Mouse (Mus musculus) urinary bladder, adult 18-20 months (tissue): ENCODE measurements around the gene Hdac1.
A peak's percentile ranks its signal among the peaks of the same experiment; 100 is the strongest.

ENCODE experiments used
- DNase-seq, 2 experiments: peaks; one replicate each; pipeline ENCODE4 v3.0.0; 2022; ENCODE audit warnings: low spot score in 2 of 2, mixed read lengths in 2 of 2

Gene Hdac1

GRCm38 (mm10) chr4:129511413-129512096, 31.0 kb downstream of the Hdac1 start:
- no peak for DNase-seq

DNA sequence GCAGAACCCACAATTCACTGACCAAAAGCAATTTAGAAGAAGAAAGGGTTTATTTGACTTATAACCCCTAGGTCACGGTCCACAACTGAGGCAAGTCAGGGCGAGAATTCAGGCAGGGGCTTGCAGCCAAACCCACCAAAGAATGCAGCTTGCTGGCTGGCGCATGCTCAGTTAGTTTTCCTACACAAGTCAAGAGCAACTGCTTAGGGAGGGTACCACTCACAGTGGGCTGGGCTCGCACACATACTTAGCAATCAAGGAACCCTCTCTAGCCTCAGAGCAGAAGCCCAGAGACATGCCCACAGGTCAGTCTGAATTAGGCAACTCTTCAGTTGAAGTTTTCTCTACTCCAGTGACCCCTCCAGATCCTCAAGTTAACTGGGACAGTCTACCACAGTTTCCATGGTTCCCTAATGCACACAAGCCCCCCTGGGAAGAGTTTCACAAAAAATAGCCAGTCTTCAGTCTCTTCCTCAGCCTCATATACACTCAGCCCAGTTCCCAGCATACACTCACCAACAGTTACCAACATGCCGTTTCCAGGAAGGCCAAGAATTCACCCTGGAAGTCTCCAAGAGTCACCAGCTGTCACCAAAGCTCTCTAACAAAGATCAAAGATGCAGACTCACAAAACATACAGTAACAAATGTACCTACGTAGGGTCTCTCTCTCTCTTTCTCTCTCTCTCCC, 31.6 kb downstream of the Hdac1 start:
- no peak for DNase-seq

GRCm38 (mm10) chr4:129509650-129510049, 32.9 kb downstream of the Hdac1 start:
- DNase-seq, result no peak

DNA sequence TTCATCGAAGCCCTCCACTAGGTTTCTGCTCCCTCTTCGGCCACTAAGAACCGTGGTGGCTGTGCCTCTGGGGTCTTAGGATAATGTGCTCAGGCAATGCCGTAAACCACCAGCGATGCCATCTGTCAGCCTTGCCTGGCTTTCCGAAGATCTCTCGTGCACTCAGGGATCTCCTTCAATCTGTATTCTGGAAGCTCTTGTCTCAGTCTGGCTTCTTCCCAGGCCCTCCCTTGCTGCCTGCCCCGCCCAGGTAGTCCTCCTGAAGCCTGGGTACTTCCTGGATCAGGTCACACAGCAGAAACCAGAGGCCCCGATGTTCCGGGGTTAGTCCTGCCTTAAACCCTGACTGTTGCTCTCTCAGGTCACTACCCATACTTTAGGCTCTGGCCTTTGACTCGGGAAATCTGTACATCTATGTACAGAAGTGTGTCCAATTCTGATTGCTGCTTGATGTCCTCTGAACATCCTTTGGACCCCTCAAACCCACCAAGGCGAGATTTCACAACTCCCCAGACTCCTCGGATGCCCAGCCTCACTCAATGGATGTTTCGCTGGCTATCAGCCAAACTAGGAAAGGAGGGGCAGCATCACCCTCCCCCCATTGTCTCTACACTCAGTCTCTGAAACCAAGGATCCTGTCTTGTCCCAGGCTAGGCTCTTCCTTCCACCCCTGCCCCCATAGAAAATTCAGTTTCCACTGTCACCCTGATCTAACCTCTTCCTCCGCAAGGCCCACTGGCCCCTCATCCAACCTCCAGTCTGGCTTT, 33.5 kb downstream of the Hdac1 start:
- no peak for DNase-seq

DNA sequence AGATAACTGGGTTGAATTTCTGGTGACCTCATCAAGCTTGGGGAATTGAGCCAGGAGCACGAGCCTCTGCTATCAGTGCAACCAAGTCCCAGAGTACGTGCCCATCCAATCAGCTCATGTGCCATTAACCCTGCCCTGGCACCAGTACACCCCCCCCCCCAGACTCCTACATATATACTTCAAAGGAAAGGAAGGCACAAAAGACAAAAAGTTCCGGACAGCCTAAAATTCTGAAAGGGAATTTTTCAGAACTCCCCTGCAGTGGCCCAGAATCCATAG, 34.3 kb downstream of the Hdac1 start:
- DNase-seq, result no peak

DNA sequence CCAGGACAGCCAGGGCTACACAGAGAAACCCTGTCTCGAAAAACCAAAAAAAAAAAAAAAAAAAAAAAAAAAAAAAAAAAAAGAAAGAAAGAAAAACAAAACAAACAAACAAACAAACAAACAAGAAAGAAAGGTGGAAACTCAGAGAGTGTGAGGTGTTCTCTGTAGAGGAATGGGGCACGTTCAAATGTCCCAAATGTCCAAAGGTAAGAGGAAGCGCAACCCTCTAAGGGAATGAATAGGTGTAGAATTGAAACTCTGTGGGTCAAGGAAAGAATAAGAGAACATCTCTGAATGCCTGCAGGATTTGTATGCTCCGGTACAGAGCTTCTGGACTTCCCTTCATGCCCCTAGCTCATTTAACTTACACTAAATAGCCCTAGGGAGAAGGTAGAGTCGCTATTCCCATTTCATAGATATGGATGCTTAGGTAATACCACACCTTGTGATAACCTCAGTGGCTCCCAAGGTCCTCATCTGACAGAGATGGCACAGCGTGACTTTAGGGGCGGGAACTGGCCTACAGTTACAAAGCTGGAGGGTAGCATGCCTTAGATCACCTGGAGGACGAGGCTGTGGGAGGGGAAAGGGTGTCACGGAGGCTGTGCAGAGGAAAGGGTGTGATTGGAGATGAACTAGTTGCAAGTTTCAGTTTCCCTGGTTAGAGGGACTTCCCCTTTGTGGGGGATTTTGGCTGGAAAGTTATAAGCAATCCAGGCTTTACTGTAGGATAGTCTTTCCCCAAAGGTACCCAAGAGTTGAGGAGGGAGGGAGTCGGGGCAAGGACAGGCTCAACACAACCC, 34.9 kb downstream of the Hdac1 start:
- no peak for DNase-seq

- DNase-seq, result no peak
Measured at GRCm38 (mm10) chr4:129505511-129505910, 37.0 kb downstream of the Hdac1 start.

DNA sequence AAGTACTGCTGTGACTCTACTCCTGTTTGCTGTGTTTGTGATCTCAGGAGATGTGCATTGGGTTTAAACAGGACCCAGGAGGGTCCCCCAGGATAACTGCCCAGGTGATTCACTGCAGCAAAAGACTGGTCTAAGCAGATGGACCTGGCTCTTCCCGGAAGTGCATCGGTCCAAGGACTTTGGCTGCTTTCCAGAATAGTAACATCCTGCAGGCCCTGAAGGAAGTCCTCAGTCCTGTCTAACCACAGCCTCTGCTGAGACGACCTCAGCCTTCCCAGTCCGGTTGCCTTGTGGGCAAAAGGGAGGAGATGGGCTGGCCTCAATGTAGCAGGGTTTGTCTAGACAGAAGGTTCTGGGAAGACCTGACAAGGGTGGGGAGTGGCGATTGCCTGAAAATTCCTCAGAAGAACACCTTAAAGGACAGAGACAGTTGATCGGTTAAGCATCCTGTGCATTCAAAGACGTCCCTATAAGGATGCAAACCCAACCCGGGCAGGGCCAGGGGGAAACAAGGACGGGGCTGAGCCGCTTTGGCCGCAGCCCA, 39.5 kb downstream of the Hdac1 start:
- DNase-seq, result no peak

- DNase-seq, result no peak
Measured at GRCm38 (mm10) chr4:129502327-129502888, 40.1 kb downstream of the Hdac1 start.

DNA sequence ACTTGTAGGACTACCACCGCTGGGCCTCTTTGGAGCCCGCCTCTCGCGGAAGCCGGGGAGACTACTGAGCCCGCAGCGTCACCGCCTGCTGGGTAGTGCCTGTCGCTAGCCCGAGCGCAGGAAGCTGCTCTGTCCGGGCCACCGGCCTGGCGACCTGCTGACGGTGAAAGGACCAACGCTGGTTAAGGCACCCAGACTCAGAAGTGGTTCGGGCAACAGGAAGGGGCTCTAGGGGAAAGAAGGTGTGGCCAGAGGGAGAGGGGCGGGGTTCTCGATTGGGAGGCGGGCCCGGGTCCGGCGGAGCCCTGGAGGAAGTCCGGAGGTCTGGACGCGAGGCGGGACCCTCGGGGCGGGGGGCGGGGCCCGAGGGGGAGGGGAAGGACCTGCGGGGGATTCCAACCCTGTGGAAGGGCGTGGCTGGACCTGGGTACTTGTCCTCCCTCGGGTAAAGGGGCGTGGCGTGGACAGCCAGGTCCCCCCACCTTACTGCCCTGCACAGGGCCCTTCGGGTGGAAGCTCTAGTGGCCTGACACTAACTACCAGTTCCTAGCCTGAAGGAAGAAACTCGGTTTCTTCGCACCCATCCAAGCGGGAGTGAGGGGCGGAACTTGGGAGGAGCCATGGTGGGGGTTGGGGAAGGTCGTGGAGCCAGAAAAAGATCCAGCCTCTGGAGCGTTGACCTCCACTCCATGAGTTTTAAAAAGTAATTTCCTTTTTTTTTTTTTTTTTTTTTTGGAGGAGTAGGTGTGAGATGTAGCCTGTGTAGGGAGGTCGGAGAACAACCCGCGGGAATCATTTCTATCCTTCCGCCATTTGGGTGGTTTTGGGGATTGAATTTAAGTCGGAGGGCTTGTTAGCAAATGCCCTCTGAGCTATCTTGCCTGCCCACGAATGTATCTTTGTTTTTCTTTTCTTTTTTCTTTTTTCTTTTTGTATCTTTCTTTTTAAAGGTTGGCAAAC, 41.6 kb downstream of the Hdac1 start:
- DNase-seq, result peak; percentile 88 to 92

GRCm38 (mm10) chr4:129500017-129500416, 42.5 kb downstream of the Hdac1 start:
- no peak for DNase-seq

DNA sequence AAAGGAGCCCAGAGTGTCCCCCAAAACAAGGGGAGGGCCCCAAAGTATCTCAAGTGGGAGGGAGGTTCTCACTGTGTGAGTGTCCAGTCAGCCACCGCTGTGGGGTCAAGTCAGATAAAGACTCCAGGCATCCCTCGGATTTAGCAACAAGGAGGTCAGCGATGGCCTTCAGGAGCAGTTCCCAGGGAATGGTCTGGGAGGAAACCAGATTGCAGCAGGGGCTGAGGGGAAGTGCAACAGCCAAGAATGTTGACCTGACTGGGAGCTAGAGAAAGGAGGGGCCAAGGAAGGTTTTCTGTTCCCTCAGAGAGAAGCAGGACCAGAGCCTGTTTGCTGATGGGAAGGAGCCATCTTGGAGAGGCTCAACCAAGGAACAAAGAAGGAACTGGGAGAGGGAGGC, 43.6 kb downstream of the Hdac1 start:
- DNase-seq, result no peak

- no peak for DNase-seq
Measured at GRCm38 (mm10) chr4:129496631-129497030, 45.9 kb downstream of the Hdac1 start.

DNA sequence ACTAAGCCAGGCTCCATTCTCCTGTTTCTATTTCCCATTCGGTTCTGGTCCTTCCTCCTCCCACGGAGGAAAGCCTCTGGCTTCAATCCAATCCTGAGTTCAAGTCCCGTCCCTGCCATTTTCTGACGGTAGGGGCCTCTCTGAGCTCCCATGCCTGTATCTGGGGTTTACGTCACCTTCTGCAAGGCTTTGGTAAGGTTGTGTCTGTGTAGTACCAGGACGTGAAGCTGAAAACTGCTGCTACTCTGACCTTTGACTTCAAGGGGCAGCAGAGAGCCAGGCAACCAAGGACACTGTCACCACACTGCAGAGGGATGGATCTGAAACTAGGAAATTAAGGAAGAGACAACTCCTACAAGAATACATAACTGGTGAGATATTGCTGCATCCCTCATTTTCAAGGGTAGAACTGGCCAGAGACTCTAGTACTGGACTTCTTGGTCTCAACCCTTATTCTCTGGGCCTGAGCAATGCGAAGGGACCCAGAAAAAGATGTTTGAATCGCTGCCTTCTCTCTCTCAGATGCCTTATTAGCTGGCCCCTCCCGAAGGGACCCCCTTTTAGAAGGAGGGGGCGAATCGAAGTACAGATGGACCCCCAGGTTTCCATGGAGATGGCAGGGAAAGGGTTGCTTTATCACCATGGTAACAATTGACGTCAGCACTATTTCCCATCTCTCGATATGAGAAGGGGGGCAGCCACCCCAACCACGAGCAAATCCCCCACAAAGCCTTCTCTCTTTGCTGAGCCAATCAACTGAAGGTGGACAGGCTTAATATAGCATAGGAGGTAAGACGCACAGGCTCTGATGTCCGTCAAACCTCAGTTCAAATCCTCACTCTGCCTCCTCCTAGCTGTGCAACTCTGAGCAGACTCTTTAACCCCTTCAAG, 46.6 kb downstream of the Hdac1 start:
- DNase-seq, result no peak

DNA sequence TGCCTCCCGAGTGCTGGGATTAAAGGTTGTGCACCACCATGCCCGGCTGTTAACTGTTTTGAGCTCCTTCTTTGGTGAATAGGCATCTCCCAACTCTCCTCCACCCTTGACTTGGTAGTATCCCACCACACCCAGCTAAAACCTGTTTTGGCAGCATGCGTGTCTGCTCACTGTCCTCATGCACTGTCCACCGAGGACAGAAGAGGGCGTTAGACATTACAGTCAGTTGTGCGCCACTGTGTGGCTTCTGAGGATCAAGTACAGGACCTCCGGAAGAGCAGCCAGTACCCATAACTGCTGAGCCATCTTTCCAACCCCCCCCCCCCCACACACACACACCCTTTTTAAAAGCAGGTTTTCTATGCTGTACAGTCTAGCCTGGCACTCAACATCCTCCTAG, 47.8 kb downstream of the Hdac1 start:
- DNase-seq, result no peak

DNA sequence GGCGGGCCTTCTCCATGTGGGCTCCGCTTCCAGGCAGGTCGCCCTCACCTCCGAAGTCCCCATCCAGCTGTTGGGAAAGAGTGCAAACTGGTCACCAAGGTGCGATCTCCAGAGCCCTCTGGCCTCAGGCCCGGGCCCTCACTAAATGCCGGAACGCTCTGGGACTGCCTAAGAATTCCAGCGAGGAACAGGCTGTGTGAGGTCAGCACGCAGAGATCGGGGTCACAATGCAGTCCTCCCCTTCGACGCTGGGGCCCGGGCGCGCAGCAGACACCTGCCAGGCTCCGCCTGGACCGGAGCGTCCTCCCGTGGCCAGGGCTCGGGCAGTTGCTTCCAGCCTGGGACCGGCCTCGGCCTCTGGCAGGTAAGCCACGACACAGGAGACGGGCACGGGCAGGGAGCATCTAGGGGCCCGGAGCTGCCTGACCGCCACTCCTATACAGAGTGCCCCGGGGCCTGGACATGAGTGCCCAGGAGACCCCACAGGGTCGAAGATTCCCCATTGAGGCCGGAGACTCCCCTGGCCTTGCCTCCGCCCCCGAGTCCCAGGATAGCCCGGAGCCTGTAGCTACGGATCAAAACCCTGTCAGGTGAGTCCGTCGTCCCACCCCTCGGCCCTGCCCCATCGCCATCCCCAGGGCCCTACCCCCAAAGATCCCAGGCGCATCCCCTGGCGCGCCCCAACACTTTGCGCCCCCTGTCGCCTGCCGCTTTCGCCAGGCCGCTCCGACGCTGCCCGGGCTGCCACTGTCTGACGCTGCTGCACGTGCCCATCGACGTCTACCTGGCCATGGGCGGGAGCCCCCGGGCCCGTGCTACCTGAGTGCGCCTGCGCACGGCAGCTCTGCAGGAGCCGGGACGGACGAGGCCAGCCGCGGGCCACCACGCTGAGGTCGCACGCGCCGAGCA, 51.3 kb downstream of the Hdac1 start, which contains the start of the genes Tssk3 and Fam229a:
Gene Tssk3, minus strand, starts transcription at position 51 of the 909 bp plus-strand sequence.
Gene Fam229a, plus strand, starts transcription at position 219 of the 909 bp plus-strand sequence.
- peak; percentile 41 to 68 for DNase-seq

- no peak for DNase-seq
Measured at GRCm38 (mm10) chr4:129481090-129481489, 61.4 kb downstream of the Hdac1 start.

DNA sequence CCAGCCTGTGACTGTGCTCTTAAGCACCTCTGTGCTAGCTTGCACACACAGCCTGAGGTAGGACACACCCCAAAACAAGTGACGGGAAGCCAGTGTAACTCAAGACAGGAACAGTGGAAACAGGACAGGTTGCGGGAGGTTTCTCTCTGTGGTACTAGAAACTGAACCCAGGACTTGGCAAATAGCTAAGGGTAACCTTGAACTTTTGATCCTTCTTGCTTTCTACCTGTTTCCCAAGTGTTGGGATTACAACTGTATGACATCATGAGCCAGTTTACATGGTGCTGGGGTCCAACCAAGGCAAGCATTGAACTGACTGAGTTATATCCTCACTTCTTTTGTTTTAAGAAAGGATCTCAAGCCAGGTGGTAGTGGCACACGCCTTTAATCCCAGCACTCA, 62.6 kb downstream of the Hdac1 start:
- DNase-seq, result no peak
